Mouse (Mus musculus) heart, embryonic 15.5 days (tissue): ENCODE data around the gene Dusp12. TPM values are rescaled to one million over a fixed set of nuclear protein-coding genes. Genes with fewer than 3 reads are reported as not detected.

Experiments
- ATAC-seq: fragments of 200-750 bp; cut with Nextera tagmentation; replicated peaks from 2 replicates; pipeline ENCODE4 v1.8.0; 2017; ENCODE audit warnings: low read depth, moderate TSS enrichment; ENCODE audit not compliant: insufficient number of reproducible peaks, insufficient read depth, low FRiP score
- H3K27ac ChIP-seq: fragments of 300-500 bp; sonication (generic); 2 replicates; pipeline ENCODE4 v1.5.1; 2015; ENCODE audit warnings: mild to moderate bottlenecking, inconsistent platforms
- H3K27me3 ChIP-seq: fragments of 300-500 bp; sonication (generic); 2 replicates; pipeline ENCODE4 v1.6.1; 2015; ENCODE audit warnings: inconsistent platforms
- H3K36me3 ChIP-seq: fragments of 300-500 bp; sonication (generic); 2 replicates; pipeline ENCODE4 v1.6.1; 2015; ENCODE audit warnings: mild to moderate bottlenecking, inconsistent platforms
- H3K4me1 ChIP-seq: fragments of 300-500 bp; sonication (generic); replicated peaks from 2 replicates; pipeline ENCODE4 v1.6.1; 2015; ENCODE audit warnings: inconsistent platforms
- H3K4me2 ChIP-seq: fragments of 300-500 bp; sonication (generic); 2 replicates; pipeline ENCODE4 v1.6.1; 2015; ENCODE audit warnings: inconsistent platforms, mild to moderate bottlenecking, moderate library complexity
- H3K4me3 ChIP-seq: fragments of 300-500 bp; sonication (generic); 2 replicates; pipeline ENCODE4 v1.5.1; 2015; ENCODE audit warnings: mild to moderate bottlenecking, inconsistent platforms
- H3K9ac ChIP-seq: fragments of 300-500 bp; sonication (generic); 2 replicates; pipeline ENCODE4 v1.6.1; 2015; ENCODE audit warnings: mild to moderate bottlenecking, inconsistent platforms
- H3K9me3 ChIP-seq: fragments of 300-500 bp; sonication (generic); replicated peaks from 2 replicates; pipeline ENCODE4 v1.6.1; 2016; ENCODE audit warnings: inconsistent platforms
- WGBS: fragments of 180-500 bp; shearing (Covaris S2); methylation state at CpG from one replicate; pipeline ENCODE4 v1.1.7; 2015; ENCODE audit warnings: mixed read lengths; 5-methylcytosine and 5-hydroxymethylcytosine counted together
- polyA plus RNA-seq: library from polyadenylated mRNA; unstranded; fragments of >200 nt; fragmentation: Nextera tagmentation; extraction: Ambion mirVana; gene quantifications from 2 replicates; pipeline ENCODE4 v1.2.1, GENCODE M21; 2015

Gene Dusp12
- polyA plus RNA-seq, 1 experiment from 2014 or later: 23.0 TPM

DNA sequence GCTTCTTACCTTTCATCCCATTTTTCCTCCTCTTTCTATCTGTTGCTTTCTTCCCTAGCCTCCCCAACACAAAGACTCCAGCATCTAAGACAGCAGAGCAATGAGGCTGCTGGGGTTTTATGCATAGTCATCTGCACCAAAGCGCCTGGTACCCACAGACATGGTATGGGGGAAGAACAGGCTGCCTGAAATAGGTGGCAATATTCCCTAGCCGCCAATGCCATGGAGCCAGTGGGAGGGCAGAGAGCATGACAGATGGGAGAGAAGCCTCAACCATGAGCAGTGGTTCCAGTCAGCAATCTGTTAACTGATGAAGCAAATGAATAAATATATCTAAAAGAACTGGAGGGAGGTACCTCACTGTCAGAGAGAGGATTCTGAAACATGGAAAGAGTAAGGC is 28.0 kb downstream of the Dusp12 start:
- Histone ChIP-seq H3K9ac (no peak overlapping the region), H3K27ac (no peak overlapping the region), H3K4me3 (no peak overlapping the region), H3K4me2 (no peak overlapping the region), H3K27me3 (no peaks in the 10 kb centered on the region), H3K4me1 (peaks cover 9% of the 10 kb centered on the region), H3K36me3 (no peaks in the 10 kb centered on the region; the same call in 1 of the 2 replicates), H3K9me3 (no peaks in the 10 kb centered on the region)
- no peak for ATAC-seq
- 80% methylated on average over 2 of the region's 2 CpGs for WGBS

DNA sequence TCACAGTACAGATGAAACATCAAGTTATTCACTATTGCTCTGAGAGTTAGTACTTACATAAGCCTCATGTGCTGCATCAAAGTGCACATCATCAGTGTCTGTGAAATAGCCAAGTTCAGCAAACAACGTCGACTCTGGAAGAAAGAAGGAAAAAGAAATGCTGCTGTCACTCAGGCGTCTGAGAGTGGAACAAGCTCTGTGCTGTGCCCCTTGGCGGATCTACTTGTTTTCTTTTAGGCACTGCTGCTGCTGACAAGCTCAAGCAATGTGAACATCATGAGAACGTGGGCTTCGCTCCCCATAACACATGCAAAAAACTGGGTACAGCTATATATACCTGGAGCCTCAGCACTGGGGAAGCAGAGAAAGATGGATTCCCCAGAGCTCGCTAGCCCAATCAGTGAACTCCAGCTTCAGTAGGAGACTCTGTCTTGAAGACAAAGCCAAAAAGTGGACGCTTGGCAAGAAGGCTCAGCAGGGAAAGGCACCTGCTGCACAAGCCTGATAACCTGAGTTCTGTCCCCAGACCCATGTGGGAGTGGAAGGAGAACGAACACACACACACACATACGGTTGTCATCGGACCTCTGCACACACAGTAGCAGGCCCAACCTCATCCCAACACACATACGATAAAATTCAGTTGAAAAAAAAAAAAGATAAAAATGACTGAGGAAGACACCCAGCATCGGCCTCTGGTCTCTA is 30.1 kb downstream of the Dusp12 start:
- H3K9ac ChIP-seq: no peak overlapping the region
- no peak overlapping the region for H3K4me2 ChIP-seq
- no peak overlapping the region for H3K27ac ChIP-seq
- no peak overlapping the region for H3K4me3 ChIP-seq
- H3K36me3 ChIP-seq: no peaks in the 10 kb centered on the region; the same call in none of the 2 replicates
- H3K27me3 ChIP-seq: no peaks in the 10 kb centered on the region
- no peak for ATAC-seq
- no peaks in the 10 kb centered on the region for H3K9me3 ChIP-seq
- peaks cover 11% of the 10 kb centered on the region for H3K4me1 ChIP-seq
- 71% methylated on average over 13 of the region's 13 CpGs for WGBS

DNA sequence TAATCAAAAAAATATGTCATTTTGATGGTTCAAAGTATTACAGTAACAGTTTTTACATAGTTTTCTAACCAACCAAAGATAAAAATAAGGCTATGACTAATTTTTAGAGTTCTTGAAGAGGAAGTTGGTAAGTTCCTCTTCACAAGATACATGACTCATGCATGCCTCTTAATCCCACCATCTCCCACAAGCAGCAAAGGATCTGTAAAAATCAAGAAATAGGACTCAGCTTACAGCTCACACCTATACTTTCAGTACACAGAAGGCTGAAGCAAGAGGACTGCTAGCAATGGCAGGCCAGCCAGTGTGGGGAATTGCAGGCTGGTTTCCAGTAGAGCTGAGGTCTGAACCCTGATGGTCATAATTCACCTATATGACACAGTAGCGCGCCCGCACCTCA is 31.7 kb downstream of the Dusp12 start:
- H3K27me3 ChIP-seq: no peaks in the 10 kb centered on the region
- H3K4me2 ChIP-seq: no peak overlapping the region
- no peaks in the 10 kb centered on the region for H3K9me3 ChIP-seq
- no peak overlapping the region for H3K27ac ChIP-seq
- H3K4me3 ChIP-seq: no peak overlapping the region
- 84% methylated on average over 3 of the region's 3 CpGs for WGBS
- no peak overlapping the region for H3K9ac ChIP-seq
- H3K4me1 ChIP-seq: peaks cover 14% of the 10 kb centered on the region
- no peaks in the 10 kb centered on the region; the same call in none of the 2 replicates for H3K36me3 ChIP-seq
- no peak for ATAC-seq

DNA sequence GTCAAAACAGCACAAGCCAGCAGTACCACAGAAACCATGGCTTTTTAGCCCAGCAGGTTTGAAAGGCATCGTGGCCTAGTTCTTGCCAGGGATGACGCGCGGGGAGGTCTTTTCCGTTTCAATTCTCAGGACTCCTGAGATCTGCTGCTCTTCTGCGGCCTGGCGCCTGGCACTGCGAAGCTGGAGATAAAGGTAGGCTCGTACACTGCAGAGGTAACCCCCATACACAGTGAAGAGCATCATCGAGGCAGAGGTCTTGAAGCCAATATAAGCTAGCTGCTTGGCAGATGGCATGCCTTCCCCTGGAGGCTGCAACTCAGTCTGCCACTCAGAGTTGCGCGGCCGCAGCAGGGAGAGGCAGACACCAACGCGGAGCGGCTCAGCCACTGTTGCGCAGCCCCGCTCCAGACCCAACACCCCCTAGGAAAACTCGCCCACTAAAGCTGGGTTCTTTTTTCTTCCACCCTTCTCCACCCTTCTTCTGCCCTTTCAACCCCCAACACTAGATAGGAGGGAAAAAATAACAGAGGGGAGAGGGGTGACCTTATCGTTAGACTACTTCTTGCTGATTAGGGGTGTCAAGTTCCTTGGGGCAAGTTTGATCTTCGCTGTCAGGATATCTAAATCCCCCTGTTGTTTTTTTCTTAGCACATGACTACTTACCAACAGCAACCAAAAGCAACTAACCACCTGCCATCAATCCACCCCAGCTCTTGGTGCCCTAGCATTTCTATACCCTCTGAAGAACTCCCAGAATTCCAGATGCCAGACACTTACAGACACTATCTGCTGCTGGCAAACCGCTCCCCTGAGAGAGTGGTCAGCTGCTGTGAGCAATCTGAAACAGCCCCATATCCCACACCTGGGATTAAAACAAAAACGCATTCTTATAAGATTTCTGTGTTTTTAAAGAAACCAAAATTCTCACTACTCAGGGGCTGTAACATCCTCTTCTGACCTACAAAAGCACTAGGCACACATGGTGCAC is 34.4 kb downstream of the Dusp12 start:
- peak overlapping the region; percentile 45 for H3K27ac ChIP-seq
- no peak overlapping the region for H3K4me3 ChIP-seq
- no peak; the same call in 1 of the 2 replicates for ATAC-seq
- H3K4me1 ChIP-seq: peaks cover 17% of the 10 kb centered on the region
- H3K27me3 ChIP-seq: no peaks in the 10 kb centered on the region
- peak overlapping the region; percentile 17; the same call in 1 of the 2 replicates for H3K9ac ChIP-seq
- WGBS: 54% methylated on average over 23 of the region's 23 CpGs
- H3K9me3 ChIP-seq: no peaks in the 10 kb centered on the region
- no peaks in the 10 kb centered on the region; the same call in none of the 2 replicates for H3K36me3 ChIP-seq
- H3K4me2 ChIP-seq: peak overlapping the region; percentile 29

DNA sequence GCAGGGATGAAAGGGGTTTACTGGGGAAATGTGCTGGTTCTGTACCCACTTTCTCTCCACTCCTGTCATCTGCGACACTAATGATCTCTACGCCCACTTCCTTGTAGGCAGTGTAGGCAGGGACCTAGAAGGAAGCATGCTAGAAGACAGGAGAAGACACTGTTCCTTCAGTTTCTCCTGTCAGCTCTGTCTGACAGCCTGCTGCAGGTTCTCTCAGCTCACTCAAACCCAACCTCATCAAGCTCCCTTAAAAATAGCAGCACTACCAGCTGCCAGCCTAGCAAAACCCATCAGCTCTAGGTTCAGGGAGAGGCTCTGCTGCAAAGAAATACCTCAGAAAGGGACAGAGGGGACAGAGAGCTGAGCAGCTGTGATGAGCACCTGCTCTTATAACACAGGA is 35.3 kb downstream of the Dusp12 start:
- H3K9me3 ChIP-seq: no peaks in the 10 kb centered on the region
- peaks cover 26% of the 10 kb centered on the region for H3K4me1 ChIP-seq
- H3K27ac ChIP-seq: no peak overlapping the region
- no peak for ATAC-seq
- H3K36me3 ChIP-seq: no peaks in the 10 kb centered on the region; the same call in none of the 2 replicates
- H3K9ac ChIP-seq: no peak overlapping the region
- no peaks in the 10 kb centered on the region for H3K27me3 ChIP-seq
- H3K4me2 ChIP-seq: no peak overlapping the region
- WGBS: 91% methylated on average over 2 of the region's 2 CpGs
- no peak overlapping the region for H3K4me3 ChIP-seq

DNA sequence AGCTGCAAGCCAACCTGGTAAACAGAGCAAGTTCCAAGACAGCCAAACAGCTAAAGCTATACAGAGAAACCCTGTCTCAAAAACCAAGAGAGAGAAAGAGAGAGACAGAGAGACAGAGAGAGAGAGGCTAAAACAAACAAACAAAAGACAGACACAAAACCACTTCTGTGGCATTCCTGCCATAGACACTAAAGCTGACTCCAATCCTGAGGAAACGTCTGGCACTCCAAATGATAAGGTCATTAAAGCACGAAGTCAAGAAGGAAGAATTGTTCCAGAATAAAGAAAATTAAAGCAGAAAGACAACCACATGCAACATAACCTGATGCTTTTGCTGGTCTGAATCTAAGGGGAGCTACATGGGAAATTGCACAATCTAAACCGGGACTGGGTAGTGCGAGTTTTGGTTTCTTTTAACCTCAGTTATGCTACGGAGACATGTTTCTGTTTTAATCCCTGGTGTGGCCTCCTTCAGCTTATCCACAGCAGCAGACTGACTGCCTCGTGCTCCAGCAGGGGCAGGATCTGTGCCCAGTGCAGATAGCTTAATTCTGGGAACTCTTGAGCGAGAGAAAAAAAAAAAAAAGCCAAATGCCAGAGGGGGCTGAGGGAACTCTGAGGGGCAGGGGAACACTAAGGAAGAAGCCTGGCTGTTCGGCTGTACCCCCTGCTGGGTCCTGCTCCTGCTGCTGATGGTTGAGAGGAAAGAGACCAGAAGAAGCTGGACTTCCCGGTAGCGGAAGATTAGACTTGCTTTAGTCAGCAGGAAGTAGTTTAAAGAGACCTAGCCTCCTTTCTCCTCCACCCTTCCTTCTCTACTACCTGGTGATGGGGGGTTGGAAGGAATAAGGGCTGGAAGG is 39.7 kb downstream of the Dusp12 start:
- H3K4me3 ChIP-seq: peak overlapping the region; percentile 22
- H3K27me3 ChIP-seq: no peaks in the 10 kb centered on the region
- H3K9ac ChIP-seq: peak overlapping the region; percentile 22; the same call in 1 of the 2 replicates
- H3K4me1 ChIP-seq: peaks cover 21% of the 10 kb centered on the region
- peaks cover 5% of the 10 kb centered on the region for H3K36me3 ChIP-seq
- 18% methylated on average over 10 of the region's 10 CpGs for WGBS
- H3K4me2 ChIP-seq: peak overlapping the region; percentile 46
- peak; percentile 47; the same call in 1 of the 2 replicates for ATAC-seq
- peak overlapping the region; percentile 85 for H3K27ac ChIP-seq
- H3K9me3 ChIP-seq: no peaks in the 10 kb centered on the region

DNA sequence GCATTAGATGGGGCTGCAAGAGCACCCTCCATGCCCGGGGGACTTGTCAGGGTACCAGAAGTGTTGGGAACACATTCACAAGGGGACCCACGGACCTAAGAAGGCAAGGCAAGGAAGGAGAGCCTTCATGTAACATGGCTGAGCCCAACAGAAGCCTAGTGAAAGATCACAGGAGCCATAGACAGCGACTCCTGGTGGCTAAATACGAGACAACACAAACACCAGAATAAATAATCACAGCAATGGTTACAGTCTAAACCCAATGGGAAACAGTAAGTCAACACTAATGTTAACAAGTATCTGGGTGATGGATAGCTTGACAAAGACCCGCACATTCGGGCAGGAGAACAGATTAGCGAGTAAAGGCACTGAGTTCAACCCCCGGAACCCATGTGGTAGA is 41.0 kb downstream of the Dusp12 start:
- H3K9ac ChIP-seq: no peak overlapping the region
- 66% methylated on average over 8 of the region's 8 CpGs for WGBS
- H3K27me3 ChIP-seq: no peaks in the 10 kb centered on the region
- H3K4me1 ChIP-seq: peaks cover 15% of the 10 kb centered on the region
- H3K4me3 ChIP-seq: no peak overlapping the region
- no peaks in the 10 kb centered on the region for H3K9me3 ChIP-seq
- H3K36me3 ChIP-seq: peaks cover 5% of the 10 kb centered on the region; the same call in 1 of the 2 replicates
- ATAC-seq: no peak
- no peak overlapping the region for H3K4me2 ChIP-seq
- H3K27ac ChIP-seq: no peak overlapping the region

DNA sequence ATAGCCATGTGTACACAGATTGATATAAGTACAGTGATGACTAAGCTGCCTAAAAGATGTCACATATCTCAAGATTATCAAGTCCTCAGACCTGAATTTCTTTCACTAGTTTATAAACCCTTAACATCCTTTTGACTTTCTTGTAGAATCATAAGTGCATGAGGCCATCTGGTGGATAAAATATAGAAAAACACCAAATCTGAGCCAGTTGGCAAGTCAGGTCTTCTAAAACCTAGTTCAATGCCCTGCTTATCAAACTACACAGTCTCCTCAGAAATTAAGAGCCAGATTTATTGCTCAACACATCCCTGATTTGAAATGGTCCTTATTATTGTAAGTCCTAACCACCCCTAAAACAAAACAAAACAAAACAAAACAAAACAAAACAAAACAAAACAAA is 45.7 kb downstream of the Dusp12 start:
- no peak for ATAC-seq
- H3K9ac ChIP-seq: no peak overlapping the region
- no peaks in the 10 kb centered on the region for H3K4me1 ChIP-seq
- no peak overlapping the region for H3K4me3 ChIP-seq
- H3K27ac ChIP-seq: no peak overlapping the region
- H3K27me3 ChIP-seq: no peaks in the 10 kb centered on the region
- peaks cover 5% of the 10 kb centered on the region; the same call in 1 of the 2 replicates for H3K36me3 ChIP-seq
- no peaks in the 10 kb centered on the region for H3K9me3 ChIP-seq
- H3K4me2 ChIP-seq: no peak overlapping the region

DNA sequence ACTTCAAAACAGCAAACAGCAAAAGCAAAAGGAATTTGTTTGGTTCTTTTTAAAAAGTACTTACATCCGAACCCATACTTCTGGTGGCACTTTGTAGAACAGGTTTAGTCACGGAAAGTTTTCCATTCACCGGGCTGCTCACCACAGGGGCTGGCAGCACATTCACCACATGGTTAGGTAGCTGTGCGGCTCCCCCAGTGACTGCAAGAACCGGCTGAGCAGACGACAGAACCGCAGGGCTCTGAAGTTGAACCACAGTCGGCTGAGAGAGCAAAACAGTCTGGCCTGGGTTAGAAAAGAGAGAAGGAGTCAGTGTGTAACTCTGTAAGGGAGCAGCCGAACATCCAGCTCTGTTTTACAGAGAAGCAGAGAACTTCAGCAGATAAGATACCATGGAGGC is 50.6 kb downstream of the Dusp12 start:
- H3K4me3 ChIP-seq: no peak overlapping the region
- H3K4me1 ChIP-seq: no peaks in the 10 kb centered on the region
- no peak overlapping the region for H3K9ac ChIP-seq
- no peak overlapping the region for H3K27ac ChIP-seq
- 65% methylated on average over 9 of the region's 9 CpGs for WGBS
- ATAC-seq: no peak
- no peaks in the 10 kb centered on the region for H3K9me3 ChIP-seq
- no peaks in the 10 kb centered on the region for H3K27me3 ChIP-seq
- no peak overlapping the region for H3K4me2 ChIP-seq
- H3K36me3 ChIP-seq: no peaks in the 10 kb centered on the region

DNA sequence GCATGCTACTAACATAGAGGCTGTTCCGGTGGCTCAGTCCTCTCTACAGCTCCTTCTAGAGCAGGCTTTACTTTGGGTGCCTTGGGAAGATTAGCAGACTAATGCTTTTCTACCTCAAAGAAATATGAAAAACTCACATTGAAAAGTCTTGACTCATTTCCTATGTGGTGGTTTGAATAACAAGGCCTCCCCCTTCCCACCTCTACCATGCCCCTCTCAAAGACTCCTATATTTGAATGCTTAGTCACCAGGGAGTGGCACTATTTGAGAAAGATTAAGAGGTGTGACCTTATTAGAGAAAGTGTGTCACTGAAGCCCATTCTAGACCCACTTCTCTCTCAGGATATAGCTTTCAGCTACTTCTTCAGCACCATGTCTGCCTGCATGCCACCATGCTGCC is 55.6 kb downstream of the Dusp12 start:
- Histone ChIP-seq H3K27me3 (no peaks in the 10 kb centered on the region), H3K4me3 (no peak overlapping the region), H3K9ac (no peak overlapping the region), H3K9me3 (no peaks in the 10 kb centered on the region), H3K27ac (no peak overlapping the region), H3K36me3 (no peaks in the 10 kb centered on the region), H3K4me2 (no peak overlapping the region), H3K4me1 (no peaks in the 10 kb centered on the region)
- no peak for ATAC-seq
- 85% methylated on average over 1 of the region's 1 CpGs for WGBS

DNA sequence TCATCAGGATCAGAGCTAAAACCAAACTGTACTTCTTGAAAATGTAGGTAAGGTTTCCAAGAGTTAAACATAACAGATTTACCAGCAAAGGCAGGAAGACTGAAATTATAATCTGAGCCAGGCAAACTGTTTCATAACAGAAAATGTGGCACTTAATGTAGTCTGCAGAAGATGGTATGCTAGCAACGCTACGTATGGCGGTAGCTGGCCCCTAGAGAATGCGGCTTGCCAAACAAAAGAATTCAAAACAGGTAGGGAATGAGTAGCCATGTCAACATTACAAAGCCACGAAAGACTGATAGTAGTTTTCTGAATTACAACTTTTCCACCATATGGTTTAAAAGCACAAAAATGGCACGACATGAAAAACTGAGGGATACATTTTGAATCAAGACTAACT is 56.0 kb downstream of the Dusp12 start:
- H3K27ac ChIP-seq: no peak overlapping the region
- no peaks in the 10 kb centered on the region for H3K4me1 ChIP-seq
- ATAC-seq: no peak
- H3K4me2 ChIP-seq: no peak overlapping the region
- H3K27me3 ChIP-seq: no peaks in the 10 kb centered on the region
- H3K9ac ChIP-seq: no peak overlapping the region
- H3K36me3 ChIP-seq: no peaks in the 10 kb centered on the region
- 84% methylated on average over 6 of the region's 6 CpGs for WGBS
- no peak overlapping the region for H3K4me3 ChIP-seq
- H3K9me3 ChIP-seq: no peaks in the 10 kb centered on the region
